Mouse (Mus musculus) splenic B cell, adult 2 months (primary cell): Measurements from ENCODE around the gene Micu1.
A peak's percentile ranks its signal among the peaks of the same experiment; 100 is the strongest.

Source experiments
- DNase-seq: peaks from one replicate; pipeline ENCODE4 v3.0.0-alpha.2; 2011; ENCODE audit warnings: low read depth, low spot score
- H3K27me3 ChIP-seq: 2 replicates; pipeline ENCODE4 v1.6.1; 2012; ENCODE audit warnings: mild to moderate bottlenecking, low read length, moderate library complexity, mixed read lengths; ENCODE audit not compliant: control insufficient read depth, poor library complexity, insufficient read depth, severe bottlenecking
- H3K36me3 ChIP-seq: 2 replicates; pipeline ENCODE4 v1.6.1; 2012; ENCODE audit warnings: mild to moderate bottlenecking, low read length, moderate library complexity, mixed read lengths; ENCODE audit not compliant: control insufficient read depth, poor library complexity, insufficient read depth, severe bottlenecking

The Micu1 gene

GRCm38 (mm10) chr10:59877421-59878117, 175.3 kb downstream of the Micu1 start:
- H3K36me3 ChIP-seq = no peaks in the 10 kb centered on the region
- DNase-seq = no peak
- H3K27me3 ChIP-seq = no peaks in the 10 kb centered on the region

GRCm38 (mm10) chr10:59878823-59879222, 176.5 kb downstream of the Micu1 start:
- Histone ChIP-seq H3K27me3 (no peaks in the 10 kb centered on the region), H3K36me3 (no peaks in the 10 kb centered on the region)
- no peak for DNase-seq

- H3K36me3 ChIP-seq = no peaks in the 10 kb centered on the region
- DNase-seq = peak; percentile 90
Measured at GRCm38 (mm10) chr10:59879255-59880028, 177.2 kb downstream of the Micu1 start, which contains the start of gene Dnajb12. Dnajb12 (plus strand) TSS chr10:59879556.

GRCm38 (mm10) chr10:59880029-59880386, 177.7 kb downstream of the Micu1 start:
- no peaks in the 10 kb centered on the region for H3K36me3 ChIP-seq
- no peak for DNase-seq
- no peaks in the 10 kb centered on the region for H3K27me3 ChIP-seq

More at GRCm38 (mm10) chr10:59879255-59880028, 177.2 kb downstream of the Micu1 start, which contains the start of gene Dnajb12:
- no peaks in the 10 kb centered on the region for H3K27me3 ChIP-seq

- H3K36me3 ChIP-seq = no peaks in the 10 kb centered on the region
- no peak for DNase-seq
- H3K27me3 ChIP-seq = no peaks in the 10 kb centered on the region
Measured at GRCm38 (mm10) chr10:59880837-59881236, 178.6 kb downstream of the Micu1 start.

GRCm38 (mm10) chr10:59884327-59885173, 182.3 kb downstream of the Micu1 start:
- H3K36me3 ChIP-seq = no peaks in the 10 kb centered on the region
- H3K27me3 ChIP-seq = no peaks in the 10 kb centered on the region
- DNase-seq = peak; percentile 32

- no peaks in the 10 kb centered on the region for H3K27me3 ChIP-seq
- H3K36me3 ChIP-seq = no peaks in the 10 kb centered on the region; the same call in 1 of the 2 replicates
- no peak for DNase-seq
Measured at GRCm38 (mm10) chr10:59885174-59886080, 183.2 kb downstream of the Micu1 start.

GRCm38 (mm10) chr10:59886081-59886466, 183.8 kb downstream of the Micu1 start:
- no peak for DNase-seq
- Histone ChIP-seq H3K36me3 (peaks cover 1% of the 10 kb centered on the region; the same call in 1 of the 2 replicates), H3K27me3 (no peaks in the 10 kb centered on the region)

GRCm38 (mm10) chr10:59887432-59887831, 185.2 kb downstream of the Micu1 start:
- DNase-seq = no peak
- Histone ChIP-seq H3K36me3 (peaks cover 6% of the 10 kb centered on the region), H3K27me3 (no peaks in the 10 kb centered on the region)

GRCm38 (mm10) chr10:59889339-59889738, 187.1 kb downstream of the Micu1 start:
- Histone ChIP-seq H3K27me3 (no peaks in the 10 kb centered on the region), H3K36me3 (peaks cover 11% of the 10 kb centered on the region)
- DNase-seq = peak; percentile 40

GRCm38 (mm10) chr10:59889953-59890751, 187.9 kb downstream of the Micu1 start:
- DNase-seq = no peak
- peaks cover 12% of the 10 kb centered on the region for H3K36me3 ChIP-seq
- H3K27me3 ChIP-seq = no peaks in the 10 kb centered on the region

GRCm38 (mm10) chr10:59892977-59893376, 190.7 kb downstream of the Micu1 start:
- H3K36me3 ChIP-seq = peaks cover 12% of the 10 kb centered on the region
- no peaks in the 10 kb centered on the region for H3K27me3 ChIP-seq
- DNase-seq = peak; percentile 87
